Mouse (Mus musculus): Measurements from ENCODE around the gene Rfc2. TPM values are rescaled to one million over a fixed set of nuclear protein-coding genes. Genes with fewer than 3 reads are reported as not detected.

The Rfc2 gene
- 201 and 213 TPM in 2 replicates for polyA plus RNA-seq (2015; fragmentation: Nextera tagmentation; extraction: Ambion mirVana)

GRCm38 (mm10) chr5:134581146-134581545, at the start of gene Rfc2:
Rfc2 (plus strand) TSS chr5:134581366.

GRCm38 (mm10) chr5:134552110-134552972, 28.8 kb upstream of the Rfc2 start, which contains the start of gene Clip2:
Clip2 (minus strand) TSS chr5:134552434.

GRCm38 (mm10) chr5:134560071-134560449, 21.1 kb upstream of the Rfc2 start, which contains the start of gene Syna:
Syna (minus strand) TSS chr5:134560171.

GRCm38 (mm10) chr5:134614802-134615201, 33.6 kb downstream of the Rfc2 start, which contains the start of gene Lat2:
Lat2 (minus strand) TSS chr5:134615025.

GRCm38 (mm10) chr5:134639269-134639682, 58.1 kb downstream of the Rfc2 start, which contains the start of gene Eif4h:
Eif4h (minus strand) TSS chr5:134639490.

Other genes starting within 250 kb of the Rfc2 start
- gene Gtf2ird1, start 124.7 kb upstream of the Rfc2 start, polyA plus RNA-seq (2015; fragmentation: Nextera tagmentation; extraction: Ambion mirVana), result 15.5 and 17.9 TPM in 2 replicates
- gene Clip2, start 28.9 kb upstream of the Rfc2 start, polyA plus RNA-seq (2015; fragmentation: Nextera tagmentation; extraction: Ambion mirVana), result 0.89 and 1.3 TPM in 2 replicates
- gene Syna, start 21.2 kb upstream of the Rfc2 start, polyA plus RNA-seq (2015; fragmentation: Nextera tagmentation; extraction: Ambion mirVana), result not detected in 2 replicates
- 9.2 and 17.8 TPM in 2 replicates for gene Lat2, start 33.7 kb downstream of the Rfc2 start, polyA plus RNA-seq (2015; fragmentation: Nextera tagmentation; extraction: Ambion mirVana)
- gene Eif4h, start 58.1 kb downstream of the Rfc2 start, polyA plus RNA-seq (2015; fragmentation: Nextera tagmentation; extraction: Ambion mirVana), result 221 and 231 TPM in 2 replicates
- 1.9 and 3.0 TPM in 2 replicates for gene Limk1, start 107.2 kb downstream of the Rfc2 start, polyA plus RNA-seq (2015; fragmentation: Nextera tagmentation; extraction: Ambion mirVana)
- gene Eln, start 166.0 kb downstream of the Rfc2 start, polyA plus RNA-seq (2015; fragmentation: Nextera tagmentation; extraction: Ambion mirVana), result 537 and 634 TPM in 2 replicates